In the genomic region with DNA sequence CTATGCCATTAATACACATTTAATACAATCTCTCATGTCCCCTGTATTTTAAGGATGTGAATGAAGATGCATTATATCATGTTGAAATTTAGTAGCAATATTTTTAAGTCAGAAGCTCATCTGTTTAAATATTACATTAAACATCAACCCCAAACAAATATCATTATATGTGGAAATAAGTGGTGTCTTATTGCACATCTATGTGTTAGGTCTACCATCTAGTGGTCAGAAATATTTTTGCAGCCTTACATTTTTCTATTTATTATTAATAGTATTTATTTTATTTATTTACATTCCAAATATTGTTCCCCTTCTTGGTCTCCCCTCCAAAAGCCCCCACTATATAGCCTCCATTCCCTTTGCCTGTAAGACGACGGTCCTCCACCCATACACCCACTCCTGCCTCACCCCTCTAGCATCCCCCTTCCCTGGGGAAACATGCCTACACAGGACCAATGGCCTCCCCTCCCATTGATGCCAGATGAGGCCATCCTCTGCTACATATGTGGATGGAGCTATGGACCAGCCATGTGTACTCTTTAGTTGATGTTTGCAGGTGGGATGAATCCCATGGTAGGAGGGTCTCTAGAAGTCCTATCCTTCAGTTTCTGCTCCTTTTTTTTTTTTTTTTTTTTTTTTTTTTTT, we compare ENCODE assay signal across 9 mouse cellular contexts. TPM values are rescaled to one million over a fixed set of nuclear protein-coding genes. Genes with fewer than 3 reads are reported as not detected.
DNase-seq lines count a peak whose midpoint lies in the region; ATAC-seq and TF ChIP-seq lines count a peak whose summit lies in the region.
"Had no signal": no experiment of that assay in that cellular context is flagged by ENCODE, and none has a peak within 500 bp of the region (broad histone marks: within the 10 kb centered on the region; RNA-seq: fewer than 3 reads in every experiment).

No protein-coding gene starts in this region.

- no peaks in the 10 kb centered on the region for H3K36me3 ChIP-seq in kidney, postnatal 0 days (ENCODE audit: insufficient read depth, low read length)
- H3K36me3 ChIP-seq in hindbrain, embryonic 12.5 days = no peaks in the 10 kb centered on the region
- H3K36me3 ChIP-seq in midbrain, postnatal 0 days (ENCODE audit: insufficient read depth, low read length) = no peaks in the 10 kb centered on the region
- H3K36me3 ChIP-seq: heart, embryonic 10.5 days had no signal

- H3K4me1 ChIP-seq in kidney, postnatal 0 days (replicated peaks; ENCODE audit: insufficient read depth, low read length) = no peaks in the 10 kb centered on the region
- no peaks in the 10 kb centered on the region for H3K4me1 ChIP-seq in hindbrain, embryonic 12.5 days
- H3K4me1 ChIP-seq in midbrain, postnatal 0 days (ENCODE audit: insufficient read depth, low read length) = no peaks in the 10 kb centered on the region
- H3K4me1 ChIP-seq: heart, embryonic 10.5 days had no signal

- DNase-seq in kidney, postnatal 0 days (ENCODE audit: low spot score) = peak; percentile 36
- no peak for DNase-seq in kidney, adult 11 months
- DNase-seq in NIH3T3 (ENCODE audit: low read depth) = peak; percentile 44
- DNase-seq in midbrain, postnatal 0 days (ENCODE audit: low spot score) = peak; percentile 53
- DNase-seq in spleen, postnatal 4 days (ENCODE audit: low spot score in 2 of 2) = no peak
- DNase-seq in kidney, postnatal 10 days = no peak

- peak; percentile 62 for TF ChIP-seq CTCF in kidney, postnatal 0 days (IDR thresholded peaks at IDR 0.05; ENCODE audit: low read depth)
- TF ChIP-seq CTCF in midbrain, postnatal 0 days (IDR thresholded peaks at IDR 0.05) = peak; percentile 75

- H3K9ac ChIP-seq in kidney, postnatal 0 days (ENCODE audit: low read depth, low read length) = no peak overlapping the region
- H3K9ac ChIP-seq in hindbrain, embryonic 12.5 days = no peak overlapping the region
- no peak overlapping the region for H3K9ac ChIP-seq in midbrain, postnatal 0 days (replicated peaks; ENCODE audit: low read length, poor library complexity, severe bottlenecking)

- no peak overlapping the region for H3K27ac ChIP-seq in kidney, postnatal 0 days
- H3K27ac ChIP-seq in hindbrain, embryonic 12.5 days = no peak overlapping the region
- H3K27ac ChIP-seq in midbrain, postnatal 0 days (ENCODE audit: low read depth, low read length) = no peak overlapping the region
- H3K27ac ChIP-seq: heart, embryonic 10.5 days had no signal

- ATAC-seq in kidney, postnatal 0 days (replicated peaks; ENCODE audit: low FRiP score, low read depth) = peak; percentile 33; the same call in 1 of the 2 replicates
- peak; percentile 64; the same call in 1 of the 2 replicates for ATAC-seq in hindbrain, embryonic 12.5 days (ENCODE audit: low FRiP score)
- ATAC-seq in midbrain, postnatal 0 days (ENCODE audit: low FRiP score) = peak; percentile 70; the same call in 1 of the 2 replicates
- no peak for ATAC-seq in CD4-positive, CD25-positive, alpha-beta regulatory T cell, adult 4 months

- no peak overlapping the region for H3K4me3 ChIP-seq in kidney, postnatal 0 days (replicated peaks; ENCODE audit: low read depth, low read length)
- no peak overlapping the region for H3K4me3 ChIP-seq in hindbrain, embryonic 12.5 days
- H3K4me3 ChIP-seq in midbrain, postnatal 0 days (ENCODE audit: low read depth, low read length) = no peak overlapping the region
- H3K4me3 ChIP-seq: heart, embryonic 10.5 days had no signal

- H3K27me3 ChIP-seq in kidney, postnatal 0 days (ENCODE audit: insufficient read depth, low read length) = no peaks in the 10 kb centered on the region
- H3K27me3 ChIP-seq in hindbrain, embryonic 12.5 days = no peaks in the 10 kb centered on the region
- no peaks in the 10 kb centered on the region for H3K27me3 ChIP-seq in midbrain, postnatal 0 days (ENCODE audit: insufficient read depth, low read length)

- 29% methylated on average over 2 of the region's 2 CpGs for WGBS in kidney, postnatal 0 days
- 20% methylated on average over 2 of the region's 2 CpGs for WGBS in hindbrain, embryonic 12.5 days
- 33% methylated on average over 2 of the region's 2 CpGs for WGBS in midbrain, postnatal 0 days

- no peaks in the 10 kb centered on the region for H3K9me3 ChIP-seq in kidney, postnatal 0 days (replicated peaks; ENCODE audit: low read length)
- H3K9me3 ChIP-seq in hindbrain, embryonic 12.5 days (replicated peaks) = no peaks in the 10 kb centered on the region
- H3K9me3 ChIP-seq in midbrain, postnatal 0 days (ENCODE audit: low read length) = no peaks in the 10 kb centered on the region
- H3K9me3 ChIP-seq: heart, embryonic 10.5 days had no signal

- no peak overlapping the region for H3K4me2 ChIP-seq in kidney, postnatal 0 days (ENCODE audit: low read length)
- H3K4me2 ChIP-seq in hindbrain, embryonic 12.5 days (replicated peaks) = no peak overlapping the region
- H3K4me2 ChIP-seq in midbrain, postnatal 0 days (ENCODE audit: low read depth, low read length, poor library complexity, severe bottlenecking) = no peak overlapping the region

RNA-seq across cellular contexts. Expression of a gene that starts 45.3 kb away (rescaled TPM):
- polyA plus RNA-seq in kidney, postnatal 0 days (2015; fragmentation: Nextera tagmentation; extraction: Ambion mirVana) = 26.6 and 29.4 TPM in 2 replicates
- 1.3 and 1.5 TPM in 2 replicates for polyA plus RNA-seq in hindbrain, embryonic 12.5 days (2016; fragmentation: Nextera tagmentation; extraction: Ambion mirVana)
- 14.3 TPM in 2 replicates for total RNA-seq in midbrain, postnatal 0 days (2014; rRNA removed)
- polyA plus RNA-seq in midbrain, postnatal 0 days (2015; fragmentation: Nextera tagmentation; extraction: Ambion mirVana) = 26.7 and 28.8 TPM in 2 replicates
- not detected for polyA plus RNA-seq in CD4-positive, CD25-positive, alpha-beta regulatory T cell, adult 4 months (2017; shearing (Covaris generic))

Comparison
In these comparisons a context has a peak if more than half of its experiments do, and no peak if none do; other contexts are left out.
1. DNase-seq: peak in kidney, postnatal 0 days (single experiment), NIH3T3 (single experiment) and midbrain, postnatal 0 days (single experiment); none in kidney, adult 11 months (single experiment), spleen, postnatal 4 days (0 of 2) and kidney, postnatal 10 days (single experiment).
2. RNA of a gene that starts 45.3 kb away (polyA plus RNA-seq): 26.7 to 28.8 TPM in midbrain, postnatal 0 days and 26.6 to 29.4 TPM in kidney, postnatal 0 days; 1.3 to 1.5 TPM in hindbrain, embryonic 12.5 days and not detected in CD4-positive, CD25-positive, alpha-beta regulatory T cell, adult 4 months; every median in the first group is over 10 times any median in the second.